25 mouse cellular contexts compared by ENCODE assay signal in the genomic region with DNA sequence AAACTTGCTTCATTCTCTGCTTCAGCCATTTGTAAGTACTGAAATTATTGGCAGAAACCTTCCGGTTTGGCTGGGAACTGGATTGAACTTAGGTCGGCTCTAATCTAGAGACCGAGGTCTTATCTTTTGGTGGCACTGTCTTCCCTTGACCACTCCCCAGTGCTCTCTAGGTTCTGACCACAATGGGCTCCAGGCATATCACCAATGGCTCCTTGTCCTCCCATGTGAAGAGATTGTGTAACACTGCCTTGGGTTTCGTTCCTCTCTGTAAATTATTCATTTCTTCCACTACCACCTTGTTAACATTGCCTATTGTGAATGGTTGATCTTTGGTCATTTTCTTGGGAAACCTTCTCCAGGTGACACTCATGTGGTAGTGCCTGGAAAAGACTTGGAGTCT. TPM values are rescaled to one million over a fixed set of nuclear protein-coding genes. Genes with fewer than 3 reads are reported as not detected.
DNase-seq lines count a peak whose midpoint lies in the region; ATAC-seq and TF ChIP-seq lines count a peak whose summit lies in the region.
"Had no signal": no experiment of that assay in that cellular context is flagged by ENCODE, and none has a peak within 500 bp of the region (broad histone marks: within the 10 kb centered on the region; RNA-seq: fewer than 3 reads in every experiment).

No protein-coding gene starts in this region.

- no peaks in the 10 kb centered on the region for H3K36me3 ChIP-seq in liver, adult 2 months (ENCODE audit: control insufficient read depth, insufficient read depth, low read length)
- H3K36me3 ChIP-seq in forebrain, embryonic 11.5 days (ENCODE audit: control insufficient read depth, insufficient read depth, low read length) = no peaks in the 10 kb centered on the region
- H3K36me3 ChIP-seq: forebrain, embryonic 15.5 days; heart, embryonic 13.5 days; hindbrain, embryonic 12.5 days; stomach, embryonic 15.5 days had no signal

- peak; percentile 27 for ATAC-seq in common myeloid progenitor, adult 5-6 weeks (replicated peaks; ENCODE audit: low read depth, poor library complexity, severe bottlenecking)
- peak; percentile 20; the same call in 1 of the 2 replicates for ATAC-seq in megakaryocyte, adult 5-6 weeks (ENCODE audit: poor library complexity, severe bottlenecking)
- ATAC-seq in forebrain, embryonic 11.5 days (replicated peaks; ENCODE audit: low FRiP score) = no peak
- ATAC-seq: forebrain, embryonic 15.5 days had no signal

- TF ChIP-seq POLR2A in liver, adult 2 months (IDR thresholded peaks at IDR 0.05; ENCODE audit: extremely low read depth, insufficient read depth, low read length) = no peak

- 26% methylated on average over 4 of the region's 4 CpGs for WGBS in liver, adult 2 months
- 94% methylated on average over 4 of the region's 4 CpGs for WGBS in forebrain, embryonic 11.5 days

- no peak overlapping the region for H3K4me3 ChIP-seq in liver, adult 2 months (ENCODE audit: insufficient read depth, low read depth, low read length)
- no peak overlapping the region for H3K4me3 ChIP-seq in forebrain, embryonic 11.5 days (ENCODE audit: low read depth, low read length)
- H3K4me3 ChIP-seq: forebrain, embryonic 15.5 days; heart, adult 2 months; heart, embryonic 13.5 days; hindbrain, embryonic 12.5 days; megakaryocyte, embryonic 14.5 days; stomach, embryonic 15.5 days had no signal

- no peaks in the 10 kb centered on the region for H3K9me3 ChIP-seq in forebrain, embryonic 11.5 days (ENCODE audit: control insufficient read depth, low read length)
- H3K9me3 ChIP-seq: forebrain, embryonic 15.5 days; heart, embryonic 13.5 days; hindbrain, embryonic 12.5 days; megakaryocyte, embryonic 14.5 days; stomach, embryonic 15.5 days had no signal

- H3K4me2 ChIP-seq in forebrain, embryonic 11.5 days (ENCODE audit: low read depth, low read length, severe bottlenecking) = no peak overlapping the region
- H3K4me2 ChIP-seq: forebrain, embryonic 15.5 days; heart, embryonic 13.5 days; hindbrain, embryonic 12.5 days; stomach, embryonic 15.5 days had no signal

- no peak for TF ChIP-seq CTCF in liver, adult 2 months (IDR thresholded peaks at IDR 0.05; ENCODE audit: low read depth, low read length)

- peaks cover 6% of the 10 kb centered on the region; the same call in 1 of the 2 replicates for H3K4me1 ChIP-seq in liver, adult 2 months (ENCODE audit: control insufficient read depth, insufficient read depth, low read length)
- H3K4me1 ChIP-seq in forebrain, embryonic 11.5 days (replicated peaks; ENCODE audit: control insufficient read depth, insufficient read depth, low read length) = no peaks in the 10 kb centered on the region
- H3K4me1 ChIP-seq: forebrain, embryonic 15.5 days; stomach, embryonic 15.5 days had no signal

- DNase-seq in heart, adult 11 months = peak; percentile 2
- no peak for DNase-seq in heart, postnatal 4 days
- DNase-seq in liver, adult 2 months (ENCODE audit: extremely low read depth, low read depth, low spot score) = peak; percentile 64
- no peak for DNase-seq in cerebellum, postnatal 10 days
- no peak for DNase-seq in lung, postnatal 36 days
- no peak for DNase-seq in forebrain, embryonic 11.5 days (ENCODE audit: low spot score)
- DNase-seq: cerebellum, adult 11-12 months; cerebellum, postnatal 25 days; embryo, embryonic 11 days; gastrocnemius, postnatal 14 days; heart, adult 2 months; heart, postnatal 14 days; kidney, postnatal 14 days; layer of hippocampus, postnatal 36 days; lung, postnatal 10 days; midbrain, embryonic 14.5 days; right cerebral cortex, postnatal 25 days; thymus, adult 18-20 months had no signal

- no peak overlapping the region for H3K27ac ChIP-seq in liver, adult 2 months (replicated peaks; ENCODE audit: insufficient read depth, low read depth, low read length)
- no peak overlapping the region for H3K27ac ChIP-seq in forebrain, embryonic 11.5 days (ENCODE audit: low read depth, low read length)
- H3K27ac ChIP-seq: forebrain, embryonic 15.5 days; heart, adult 2 months; heart, embryonic 13.5 days; hindbrain, embryonic 12.5 days; stomach, embryonic 15.5 days had no signal

- H3K9ac ChIP-seq in liver, adult 2 months (ENCODE audit: low read depth, low read length) = no peak overlapping the region
- H3K9ac ChIP-seq in forebrain, embryonic 11.5 days (ENCODE audit: low read length) = no peak overlapping the region
- H3K9ac ChIP-seq: forebrain, embryonic 15.5 days; heart, embryonic 13.5 days; hindbrain, embryonic 12.5 days; stomach, embryonic 15.5 days had no signal

- no peaks in the 10 kb centered on the region for H3K27me3 ChIP-seq in liver, adult 2 months (ENCODE audit: control insufficient read depth, insufficient read depth, low read length)
- no peaks in the 10 kb centered on the region for H3K27me3 ChIP-seq in forebrain, embryonic 11.5 days (ENCODE audit: control insufficient read depth, insufficient read depth, low read length)
- H3K27me3 ChIP-seq: forebrain, embryonic 15.5 days; heart, embryonic 13.5 days; hindbrain, embryonic 12.5 days; megakaryocyte, embryonic 14.5 days; stomach, embryonic 15.5 days had no signal

- no peaks in the 10 kb centered on the region for H3K79me2 ChIP-seq in liver, adult 2 months (ENCODE audit: control insufficient read depth, insufficient read depth, low read length)

RNA-seq across cellular contexts. Expression of gene Iqgap2, which starts 56.7 kb away (rescaled TPM):
- 1 to 10 TPM; 2.8 to 3.0 TPM for total RNA-seq in heart, postnatal 4 days (2021)
- total RNA-seq in common myeloid progenitor, adult 5-6 weeks (2017) = 185 and 209 TPM in 2 replicates
- 156 and 189 TPM in 2 replicates for total RNA-seq in liver, adult 2 months (2014; rRNA removed)
- polyA plus RNA-seq in liver, adult 2 months (2012; rRNA removed) = 21.4 and 31.5 TPM in 2 replicates
- 143 and 152 TPM in 2 replicates for total RNA-seq in megakaryocyte, adult 5-6 weeks (2015)
- 223 and 240 TPM in 2 replicates for total RNA-seq in megakaryocyte, adult 5-6 weeks (2017)
- polyA plus RNA-seq in forebrain, embryonic 11.5 days (2014; fragmentation: Nextera tagmentation; extraction: Ambion mirVana) = 19.8 and 20.1 TPM in 2 replicates

Comparison
In these comparisons a context has a peak if more than half of its experiments do, and no peak if none do; other contexts are left out.
1. DNase-seq: peak in heart, adult 11 months (single experiment) and liver, adult 2 months (single experiment); none in heart, postnatal 4 days (single experiment), cerebellum, postnatal 10 days (0 of 2), lung, postnatal 36 days (single experiment) and forebrain, embryonic 11.5 days (single experiment).
2. RNA of gene Iqgap2, which starts 56.7 kb away (total RNA-seq): 143 to 240 TPM in megakaryocyte, adult 5-6 weeks, 185 to 209 TPM in common myeloid progenitor, adult 5-6 weeks and 156 to 189 TPM in liver, adult 2 months; 2.8 to 3.0 TPM in heart, postnatal 4 days; every median in the first group is over 10 times any median in the second.